Mouse (Mus musculus): ENCODE data around the gene Tbc1d9b.

Gene Tbc1d9b

DNA sequence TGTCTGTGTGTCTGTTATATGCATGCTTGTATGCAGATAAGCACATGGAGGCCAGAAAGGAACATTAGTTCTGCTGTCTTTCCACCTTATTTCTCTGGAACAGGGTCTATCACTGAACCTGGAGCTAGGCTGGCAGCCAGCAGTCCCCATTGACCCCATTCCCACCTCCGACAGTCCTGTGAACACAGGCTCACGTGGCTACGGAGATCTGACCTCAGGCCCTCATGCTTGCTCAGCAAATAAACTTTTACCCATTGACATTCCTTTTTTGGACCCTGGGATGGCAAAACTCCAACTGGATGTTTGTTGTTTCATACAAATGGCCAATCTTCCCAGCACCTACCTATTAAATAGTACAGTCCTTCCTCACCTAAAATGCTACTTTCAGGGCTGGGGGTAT lies 45.2 kb downstream of the Tbc1d9b start:
- DNase-seq (ENCODE audit: low read depth), result no peak

DNA sequence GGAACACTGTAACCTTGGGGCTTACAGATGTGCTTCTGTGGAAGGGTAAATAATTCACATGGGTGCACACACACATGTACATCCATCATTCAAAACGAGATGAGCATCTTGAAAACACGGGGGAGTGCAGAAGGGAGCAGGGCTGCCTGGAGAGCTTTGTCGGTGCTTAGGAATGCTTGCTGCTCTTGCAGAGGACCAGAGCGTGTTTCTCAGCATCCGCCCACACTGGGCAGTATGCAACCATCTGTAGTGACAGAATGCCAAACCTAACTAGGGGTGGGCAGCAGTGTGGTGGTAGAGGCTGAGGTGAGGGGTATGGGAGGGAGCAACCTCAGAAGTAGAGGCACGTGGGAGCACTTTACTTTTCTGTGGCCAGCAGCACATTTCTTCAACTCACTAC lies 45.9 kb downstream of the Tbc1d9b start:
- DNase-seq (ENCODE audit: low read depth), result no peak

DNA sequence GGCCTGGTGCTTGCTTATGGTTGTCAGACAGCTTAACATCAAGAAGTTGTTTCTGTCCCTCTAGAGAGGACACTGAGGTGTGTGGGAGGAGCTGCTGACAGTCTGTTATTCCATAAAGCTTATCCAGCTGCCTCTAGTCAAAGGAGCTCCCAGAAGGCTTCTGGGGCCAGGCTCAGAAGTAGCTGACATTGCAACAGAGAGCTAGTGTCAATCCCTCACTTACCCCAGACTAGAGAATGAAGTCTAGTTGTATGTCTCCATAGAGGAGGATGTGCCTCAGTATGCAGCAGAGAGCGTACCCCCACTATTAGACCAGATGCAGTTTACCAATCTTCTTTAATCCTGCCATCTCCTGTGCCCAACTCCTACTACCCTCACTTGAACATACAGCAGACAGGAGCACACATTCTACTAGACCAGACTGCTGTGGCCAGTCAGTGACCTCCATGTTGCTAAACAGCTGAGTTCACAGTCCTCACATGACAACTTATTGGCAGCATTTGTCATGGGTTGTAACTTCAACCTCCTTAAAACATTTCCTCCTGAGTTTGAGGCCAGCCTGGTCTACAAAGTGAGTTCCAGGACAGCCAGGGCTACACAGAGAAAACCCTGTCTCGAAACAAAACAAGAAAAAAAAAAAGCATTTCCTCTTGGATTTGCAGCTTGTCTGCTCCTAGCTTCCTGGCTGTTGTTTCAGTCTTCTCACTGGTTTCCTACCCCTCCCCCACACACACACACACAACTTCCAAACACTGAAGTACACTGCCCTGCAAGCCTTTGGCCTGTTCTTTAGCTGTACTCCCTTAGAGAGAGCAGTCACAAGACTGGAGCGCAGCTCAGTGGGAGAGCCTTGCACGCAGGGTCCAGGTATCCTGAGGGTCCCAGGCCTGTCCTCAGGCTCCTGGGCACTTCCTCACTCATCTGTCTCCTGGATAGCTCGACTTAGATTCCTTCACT lies 47.6 kb downstream of the Tbc1d9b start:
- no peak for DNase-seq (ENCODE audit: low read depth)

DNA sequence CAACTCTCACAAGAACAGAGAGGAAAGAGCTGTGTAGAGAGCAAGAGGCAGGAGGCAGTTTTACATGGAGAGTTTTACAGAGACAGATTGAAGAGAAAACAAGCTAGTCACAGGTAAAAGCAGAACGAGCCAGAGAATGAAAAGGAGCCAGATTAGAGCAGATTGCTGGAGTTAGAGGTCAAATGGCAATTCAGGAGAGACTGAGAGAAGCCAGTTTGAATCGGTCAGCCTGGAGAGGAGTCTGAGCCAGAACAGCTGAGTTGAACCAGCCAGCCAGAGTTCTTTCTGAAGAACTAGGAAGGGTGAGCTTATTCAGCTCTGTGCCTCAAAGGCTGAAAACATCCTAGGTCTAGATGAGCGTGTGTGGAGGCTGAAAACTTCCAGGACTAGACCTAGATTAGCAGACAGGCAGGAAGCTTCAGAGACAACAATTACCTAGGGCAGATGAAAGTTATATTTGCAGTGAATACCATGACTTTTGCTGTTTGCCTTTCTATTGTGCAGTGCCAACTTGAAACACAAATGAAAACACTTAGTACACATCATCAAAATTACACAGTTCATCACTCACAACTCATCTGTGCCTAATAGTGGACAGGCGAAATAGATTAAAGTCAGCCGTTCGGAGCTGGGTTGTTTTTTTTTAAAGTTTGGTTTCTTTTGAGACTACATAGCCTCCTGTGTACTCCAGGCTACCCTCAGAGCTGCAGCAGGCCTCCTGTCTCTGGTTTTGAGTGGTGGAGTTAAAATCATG lies 49.5 kb downstream of the Tbc1d9b start:
- no peak for DNase-seq (ENCODE audit: low read depth)

DNA sequence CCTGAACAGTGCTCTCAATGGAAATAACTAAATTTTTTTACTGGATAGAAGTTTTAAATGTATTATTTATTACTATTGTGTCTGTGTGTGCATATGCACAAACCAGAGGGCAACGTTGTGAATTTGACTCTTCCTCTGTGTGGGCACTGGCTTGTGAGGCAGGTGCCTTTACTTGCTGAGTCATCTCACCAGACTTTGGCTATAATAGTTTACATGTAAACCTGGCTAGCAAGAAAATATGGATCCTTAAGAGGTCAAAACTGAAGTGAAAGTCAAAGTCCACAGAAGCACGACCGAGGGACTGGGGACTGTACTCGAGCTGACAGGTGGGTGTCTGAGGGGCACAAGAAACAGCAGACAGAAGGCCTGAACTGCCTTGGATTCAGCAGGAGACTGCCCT lies 51.5 kb downstream of the Tbc1d9b start:
- no peak for DNase-seq (ENCODE audit: low read depth)

DNA sequence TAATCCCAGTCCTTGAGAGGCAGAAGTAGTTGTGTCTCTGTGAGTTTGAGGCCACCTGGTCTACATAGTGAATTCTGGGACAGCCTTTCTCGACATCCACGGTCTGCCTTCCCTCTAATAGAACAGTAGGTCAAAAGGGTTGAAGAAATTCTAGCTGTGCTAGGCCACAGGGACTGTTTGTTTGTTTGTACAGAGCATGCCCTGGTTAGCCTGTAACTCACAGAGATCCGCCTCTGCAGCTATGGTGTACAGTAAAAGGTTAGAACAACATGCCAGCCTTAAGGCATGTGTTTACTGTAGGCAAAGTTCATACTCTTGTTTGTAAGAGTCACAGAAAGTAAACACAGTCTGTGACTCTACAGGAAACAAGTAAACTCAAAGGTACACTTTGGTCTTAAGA lies 53.6 kb downstream of the Tbc1d9b start:
- no peak for DNase-seq (ENCODE audit: low read depth)

DNA sequence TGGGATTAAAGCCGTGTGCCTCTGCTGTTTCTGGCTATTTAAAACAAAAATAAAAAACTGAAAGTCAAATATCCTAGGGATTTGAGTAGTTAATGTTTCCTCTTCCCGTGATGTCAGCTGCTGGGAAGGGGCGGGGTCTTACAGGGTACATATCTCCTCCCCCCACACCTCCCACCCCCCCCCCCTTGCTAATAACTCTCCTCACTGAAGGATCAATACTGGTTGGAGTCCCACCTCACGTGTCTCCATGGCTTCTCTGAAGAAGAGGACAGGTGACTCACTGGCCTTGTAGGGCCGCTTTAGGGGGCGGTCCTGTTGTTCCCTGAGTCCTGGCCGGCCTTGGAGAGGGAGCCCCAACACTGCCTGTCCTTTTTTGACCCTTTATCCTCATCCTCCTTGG lies 57.5 kb downstream of the Tbc1d9b start:
- no peak for DNase-seq (ENCODE audit: low read depth)

DNA sequence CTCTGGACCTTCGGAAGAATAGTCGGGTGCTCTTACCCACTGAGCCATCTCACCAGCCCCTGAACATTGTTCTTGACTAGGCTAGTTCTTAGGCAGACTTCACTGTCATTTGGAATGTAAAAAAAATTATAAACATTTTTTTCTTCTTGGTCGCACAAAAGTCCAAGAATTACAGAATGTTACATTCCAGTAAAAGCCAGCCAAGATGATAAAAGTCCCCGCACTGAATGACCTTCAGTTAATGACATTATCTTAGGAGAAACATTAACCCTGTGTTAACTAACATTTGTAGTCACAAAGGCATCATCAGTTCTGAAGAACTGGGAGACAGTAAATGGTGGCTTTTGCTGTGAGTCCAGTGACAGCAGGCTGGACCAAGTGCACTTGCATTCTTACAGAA lies 59.2 kb downstream of the Tbc1d9b start:
- DNase-seq (ENCODE audit: low read depth), result no peak

DNA sequence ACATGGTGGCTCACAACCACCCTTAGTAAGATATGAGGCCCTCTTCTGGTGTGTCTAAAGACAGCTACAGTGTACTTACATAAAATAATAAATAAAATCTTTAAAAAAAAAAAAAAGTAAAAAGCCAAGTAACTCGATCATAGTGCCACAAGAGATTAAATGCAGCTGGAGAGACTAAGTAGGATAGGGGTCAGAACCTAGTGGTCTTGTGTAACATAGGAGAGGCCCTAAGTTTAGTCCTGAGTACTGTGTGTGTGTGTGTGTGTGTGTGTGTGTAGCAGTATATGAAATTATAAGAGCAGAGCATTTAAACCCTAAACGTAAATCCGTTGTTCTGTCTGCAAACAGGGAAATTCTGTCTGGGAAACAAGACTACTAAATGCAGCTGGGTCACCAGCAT lies 61.1 kb downstream of the Tbc1d9b start:
- DNase-seq (ENCODE audit: low read depth), result no peak

DNA sequence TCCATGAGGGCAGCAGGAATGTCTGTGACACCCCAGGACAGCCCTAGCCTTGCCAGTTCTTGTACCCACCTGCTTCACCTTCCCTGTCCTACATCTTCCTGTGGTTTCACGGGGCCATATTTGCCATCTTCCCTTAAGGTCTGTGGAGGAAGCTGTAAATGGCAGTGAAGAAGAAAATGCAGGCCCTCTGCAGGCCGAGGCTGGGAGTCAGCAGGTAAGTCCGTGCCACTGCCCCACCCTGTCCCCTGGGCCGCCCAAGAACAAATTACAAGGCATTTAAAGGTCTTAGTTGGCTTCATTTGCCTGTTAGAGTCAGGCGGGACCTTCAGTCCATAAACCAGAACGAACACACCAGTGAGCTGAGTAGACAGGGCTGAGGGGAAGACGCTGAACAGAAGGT lies 62.9 kb downstream of the Tbc1d9b start:
- no peak for DNase-seq (ENCODE audit: low read depth)

DNA sequence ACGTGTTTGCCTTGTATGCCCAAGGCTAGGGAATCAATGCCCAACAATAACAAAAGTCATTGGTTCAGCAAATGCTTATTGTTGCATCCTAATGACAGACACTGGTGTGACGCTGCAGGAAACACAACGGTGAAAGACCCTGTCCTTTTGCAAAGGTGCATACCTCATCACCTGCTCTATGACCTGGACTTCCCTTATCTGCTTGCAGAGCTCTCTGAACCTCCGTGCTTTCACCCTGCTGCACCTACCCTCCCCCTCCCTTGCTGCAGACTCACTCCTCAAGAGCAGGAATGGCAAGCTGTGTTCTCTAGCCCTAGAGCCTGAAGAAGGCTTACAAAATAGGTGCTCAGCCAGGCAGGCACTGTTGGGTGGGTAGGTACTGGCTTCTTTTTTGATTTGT lies 63.6 kb downstream of the Tbc1d9b start:
- DNase-seq (ENCODE audit: low read depth), result no peak

DNA sequence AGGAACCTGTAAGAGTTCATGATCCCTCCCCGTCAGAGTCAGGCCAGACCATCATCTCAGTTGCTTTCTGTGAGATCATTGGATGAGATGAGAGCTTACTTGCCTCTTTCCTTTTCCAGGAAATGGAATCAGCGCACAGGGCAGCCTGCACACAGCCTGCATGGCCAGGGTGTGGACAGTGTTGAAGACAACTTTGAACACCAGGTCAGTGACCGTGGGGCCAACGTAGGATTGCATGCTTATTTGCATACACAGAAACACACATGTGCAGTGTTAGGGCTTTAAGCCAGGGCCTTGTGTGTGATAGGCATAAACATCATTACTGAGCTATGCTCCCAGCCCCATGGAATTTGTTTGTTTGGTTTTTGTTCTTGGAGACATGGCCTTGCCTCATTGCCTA lies 66.3 kb downstream of the Tbc1d9b start:
- no peak for DNase-seq (ENCODE audit: low read depth)

DNA sequence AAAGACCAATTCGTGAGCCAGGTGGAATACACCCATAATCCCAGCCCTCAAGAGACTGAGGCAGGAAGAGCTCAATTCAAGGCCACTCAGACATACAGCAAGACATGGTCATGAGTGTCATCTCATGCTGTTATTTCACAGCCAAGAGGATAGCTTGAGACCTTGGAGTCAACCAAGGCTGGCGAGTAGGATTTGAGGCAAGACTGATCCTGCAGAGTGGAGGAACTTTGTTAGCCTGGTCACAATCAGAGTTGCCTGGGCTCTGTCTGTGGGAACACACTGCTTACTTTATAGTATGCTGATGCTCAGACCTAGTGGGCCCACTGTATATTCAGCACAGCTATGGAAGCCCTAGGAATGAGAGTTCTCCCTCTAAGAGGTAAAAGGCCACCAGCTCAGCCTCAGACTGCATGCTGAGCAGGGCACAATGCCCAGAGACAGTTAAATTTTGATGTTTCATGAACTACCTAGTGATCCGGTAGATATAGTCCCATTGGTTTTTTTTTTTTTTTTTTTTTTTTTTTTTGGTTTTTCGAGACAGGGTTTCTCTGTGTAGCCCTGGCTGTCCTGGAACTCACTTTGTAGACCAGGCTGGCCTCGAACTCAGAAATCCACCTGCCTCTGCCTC lies 67.1 kb downstream of the Tbc1d9b start:
- DNase-seq (ENCODE audit: low read depth), result no peak

DNA sequence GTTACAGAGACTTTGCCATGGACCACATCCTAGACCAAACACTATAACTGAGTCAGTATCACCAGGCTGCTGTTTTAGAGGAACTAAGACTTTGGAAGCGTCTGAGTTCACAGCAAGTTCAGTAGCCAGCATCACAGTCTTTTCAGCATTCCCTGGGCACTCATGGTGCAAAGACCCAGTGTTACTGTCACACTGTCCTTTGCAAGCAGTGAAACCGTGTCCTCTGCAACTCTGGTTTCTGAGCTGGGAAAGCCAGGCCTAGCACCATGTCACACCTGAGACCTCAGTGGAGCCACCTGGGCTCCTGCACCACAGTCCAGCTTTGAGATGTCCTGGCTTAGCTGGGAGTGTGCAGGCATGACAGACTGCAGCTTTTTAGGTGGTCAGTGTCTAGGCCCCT lies 67.7 kb downstream of the Tbc1d9b start:
- no peak for DNase-seq (ENCODE audit: low read depth)

DNA sequence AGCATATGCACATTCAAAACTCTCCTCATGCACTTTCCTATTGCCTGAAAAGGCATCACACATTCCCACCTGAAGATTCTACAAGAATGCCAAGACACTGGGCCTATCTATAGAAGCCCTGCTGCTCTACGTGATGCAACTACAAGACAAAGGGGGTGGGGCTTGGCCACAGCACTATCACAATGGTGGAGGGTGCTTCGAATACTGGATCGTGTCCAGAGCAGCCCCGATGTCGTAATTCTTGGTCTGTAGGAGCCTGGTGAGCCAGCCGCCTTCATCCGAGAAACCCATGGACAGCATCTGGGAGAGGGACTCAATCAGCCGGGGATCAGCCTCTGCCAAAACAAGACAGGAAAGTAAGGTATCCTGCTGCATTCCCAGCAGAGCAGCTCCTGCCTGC lies 69.4 kb downstream of the Tbc1d9b start:
- no peak for DNase-seq (ENCODE audit: low read depth)

DNA sequence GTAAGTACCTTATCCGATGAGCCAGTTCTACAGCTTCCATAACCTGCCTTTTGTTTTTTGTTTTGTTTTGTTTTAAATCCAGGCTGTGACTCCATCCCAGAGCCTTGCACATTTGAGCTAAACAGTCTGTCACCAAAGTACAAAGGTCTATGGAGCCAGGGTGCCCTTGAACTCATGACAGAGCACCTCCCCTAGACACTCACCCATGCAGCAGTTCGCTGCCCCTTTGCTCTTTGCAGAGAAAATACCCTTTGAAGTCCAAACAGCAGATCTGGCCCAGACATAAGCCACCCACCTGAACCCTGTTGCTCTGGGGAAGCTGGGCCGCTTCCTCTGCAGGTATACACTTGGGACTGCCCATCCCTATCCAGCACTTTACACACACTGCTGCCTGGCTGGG lies 70.4 kb downstream of the Tbc1d9b start:
- DNase-seq (ENCODE audit: low read depth), result no peak

DNA sequence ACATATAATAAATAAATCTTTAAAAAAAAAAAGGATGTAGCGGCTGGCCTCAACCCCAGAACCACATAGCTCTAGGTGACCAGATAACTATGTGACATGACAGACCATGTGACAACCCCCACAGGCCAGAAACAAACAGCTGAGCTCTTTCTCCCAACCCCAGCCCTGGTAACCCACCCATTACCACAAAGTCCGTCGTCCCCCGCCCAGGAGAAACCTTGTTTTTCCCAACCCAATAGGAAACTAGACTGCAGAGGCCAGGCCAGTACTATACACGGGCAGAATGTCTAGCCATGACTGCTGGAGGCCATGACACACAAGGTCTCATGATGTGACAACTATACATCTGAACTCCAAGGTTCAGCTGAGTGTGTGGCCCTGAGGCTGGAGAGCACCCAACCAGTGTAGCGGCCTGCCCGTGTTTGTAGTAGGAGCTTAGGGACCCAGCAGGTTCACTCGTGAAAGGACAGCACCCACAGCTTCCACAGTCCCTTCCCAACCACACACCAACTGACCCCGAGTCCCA lies 72.2 kb downstream of the Tbc1d9b start:
- DNase-seq (ENCODE audit: low read depth), result no peak

DNA sequence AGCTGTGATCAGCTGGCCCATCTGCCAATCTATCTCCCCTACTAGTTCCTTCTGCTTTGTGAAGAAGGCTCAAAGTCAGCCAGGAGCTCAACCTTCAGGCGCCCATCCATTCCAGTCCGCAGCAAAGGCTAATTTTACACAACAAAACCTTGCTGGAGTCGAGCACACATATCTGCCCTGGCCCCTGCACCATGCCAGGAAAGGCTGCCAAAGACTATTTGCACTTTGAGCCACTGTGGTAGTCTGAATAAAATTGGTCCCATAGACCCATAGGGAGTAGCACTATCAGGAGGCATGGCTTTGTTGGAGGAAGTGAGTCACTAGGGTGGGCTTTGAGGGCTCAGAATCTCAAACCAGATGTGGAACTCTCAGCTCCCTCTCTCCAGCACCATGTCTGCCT lies 74.2 kb downstream of the Tbc1d9b start:
- DNase-seq (ENCODE audit: low read depth), result no peak

DNA sequence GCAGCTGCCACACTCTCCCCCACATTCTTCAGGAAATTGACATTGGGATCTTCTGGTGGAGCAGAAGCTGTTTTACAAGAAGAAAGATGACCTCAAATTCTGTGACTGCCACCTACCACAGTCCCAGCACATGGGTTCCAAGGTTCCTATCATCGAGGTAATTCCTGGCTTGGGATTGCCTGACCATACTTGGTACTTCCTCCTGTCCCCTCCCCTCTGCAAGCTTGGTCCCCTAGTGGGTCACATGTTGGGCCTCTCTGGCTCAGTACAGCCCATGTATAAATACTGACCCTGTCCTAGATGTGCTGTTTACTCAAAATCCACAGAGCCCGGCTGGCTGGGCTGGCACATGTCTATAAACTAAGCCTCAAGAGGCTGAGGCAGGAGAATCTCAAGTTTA lies 74.8 kb downstream of the Tbc1d9b start:
- no peak for DNase-seq (ENCODE audit: low read depth)

DNA sequence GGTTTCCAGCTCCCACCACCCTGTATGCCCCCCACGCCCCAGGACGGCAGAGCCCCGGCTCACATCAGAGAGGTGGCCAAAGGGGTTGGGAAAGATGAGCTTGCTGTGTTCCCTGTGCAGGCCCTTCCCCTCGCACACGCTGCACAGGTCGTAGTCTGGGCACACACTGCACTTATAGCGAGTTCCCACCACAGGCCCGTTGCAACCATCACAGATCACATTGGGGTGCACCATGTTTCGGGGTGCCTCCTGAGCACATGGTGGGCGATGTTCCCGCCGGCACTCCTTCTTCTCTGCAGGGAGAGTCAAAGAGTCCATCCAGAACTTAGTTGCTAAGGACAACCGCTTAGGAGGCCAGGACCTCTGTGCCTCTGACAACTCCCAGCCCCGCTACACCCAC lies 76.1 kb downstream of the Tbc1d9b start:
- DNase-seq (ENCODE audit: low read depth), result no peak

DNA sequence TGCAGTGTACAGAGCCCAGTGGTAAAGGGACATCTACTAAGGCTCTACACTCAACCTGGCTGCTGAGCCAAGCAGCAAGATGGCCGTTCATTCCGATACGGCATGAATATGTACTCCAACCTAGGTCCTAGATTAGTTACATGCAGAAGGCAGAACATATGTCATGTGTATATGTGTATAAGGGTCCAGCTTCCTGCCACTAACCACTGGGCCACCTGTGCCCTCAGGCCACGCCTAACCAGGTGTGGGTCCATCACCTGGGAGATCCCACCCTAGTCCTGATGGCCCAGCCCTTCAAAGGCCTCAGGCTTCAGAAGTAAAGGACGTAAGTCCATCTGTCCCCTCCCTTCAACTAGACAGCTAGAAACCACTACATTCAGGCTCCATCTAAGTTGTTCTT lies 76.8 kb downstream of the Tbc1d9b start:
- no peak for DNase-seq (ENCODE audit: low read depth)

DNA sequence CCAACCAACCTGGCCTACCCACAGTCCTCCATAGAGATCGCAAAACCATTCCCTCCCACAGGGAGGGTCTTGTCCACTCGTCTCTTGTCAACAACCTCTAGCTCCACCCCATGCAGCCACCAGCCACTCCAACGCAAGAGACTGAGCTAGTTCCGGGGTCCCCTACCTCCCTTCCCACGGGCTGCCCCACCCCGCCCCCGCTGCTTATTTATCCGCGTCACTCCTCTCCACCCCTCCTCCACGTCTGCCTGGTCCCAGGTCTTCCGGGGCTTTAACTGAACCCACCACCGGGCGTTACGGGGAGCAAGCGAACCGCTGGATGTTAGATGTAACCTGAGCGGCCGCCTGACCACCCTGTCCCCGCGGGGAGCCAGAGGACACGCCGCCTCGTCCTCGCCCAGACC lies 78.9 kb downstream of the Tbc1d9b start:
- peak; percentile 96 for DNase-seq (ENCODE audit: low read depth)

Data from induced T-regulatory cell, adult 2 months (primary cell).